Mouse (Mus musculus) bone marrow, adult 2 months (tissue): ENCODE measurements around the gene Tdp1.

Experiments used
- CTCF ChIP-seq: fragments of 200-500 bp; IDR thresholded peaks from 2 replicates; pipeline ENCODE4 v1.5.1; 2011; ENCODE audit warnings: low read length, control low read depth; ENCODE audit not compliant: control insufficient read depth, insufficient read depth
- POLR2A ChIP-seq: fragments of 200-500 bp; IDR thresholded peaks from 2 replicates; pipeline ENCODE4 v1.6.1; 2011; ENCODE audit warnings: low read depth, mild to moderate bottlenecking, control low read depth, low read length, borderline replicate concordance; ENCODE audit not compliant: control insufficient read depth

GRCm38 (mm10) chr12:99883000-99883712 lies 1.2 kb upstream of the Tdp1 start:
- TF ChIP-seq CTCF = no peak
- TF ChIP-seq POLR2A = peak; percentile 90
